Mouse (Mus musculus) hindbrain, embryonic 14.5 days (tissue): ENCODE data around the gene Ralgps1. TPM values are rescaled to one million over a fixed set of nuclear protein-coding genes. Genes with fewer than 3 reads are reported as not detected.

ENCODE experiments used
- ATAC-seq: fragments of 200-750 bp; cut with Nextera tagmentation; 2 replicates; pipeline ENCODE4 v1.8.0; 2017; ENCODE audit warnings: moderate number of reproducible peaks, mild to moderate bottlenecking, moderate TSS enrichment, moderate library complexity; ENCODE audit not compliant: low FRiP score
- DNase-seq: peaks from one replicate; pipeline ENCODE4 v3.0.0-alpha.2; 2015; ENCODE audit warnings: low spot score
- H3K27ac ChIP-seq: fragments of 300-500 bp; sonication (generic); 2 replicates; pipeline ENCODE4 v1.5.1; 2014; ENCODE audit warnings: mild to moderate bottlenecking, moderate library complexity
- H3K27me3 ChIP-seq: fragments of 300-500 bp; sonication (generic); 2 replicates; pipeline ENCODE4 v1.6.1; 2014; ENCODE audit warnings: mild to moderate bottlenecking, low read length, mixed read lengths; ENCODE audit not compliant: control insufficient read depth, insufficient read depth
- H3K36me3 ChIP-seq: fragments of 300-500 bp; sonication (generic); replicated peaks from 2 replicates; pipeline ENCODE4 v1.6.1; 2014; ENCODE audit not compliant: control insufficient read depth, insufficient read depth
- H3K4me1 ChIP-seq: fragments of 300-500 bp; sonication (generic); replicated peaks from 2 replicates; pipeline ENCODE4 v1.6.1; 2014; ENCODE audit warnings: antibody characterized with exemption, low read length, mixed read lengths; ENCODE audit not compliant: control insufficient read depth, insufficient read depth
- H3K4me2 ChIP-seq: fragments of 300-500 bp; sonication (generic); replicated peaks from 2 replicates; pipeline ENCODE4 v1.6.1; 2014; ENCODE audit warnings: mild to moderate bottlenecking, moderate library complexity
- H3K4me3 ChIP-seq: fragments of 300-500 bp; sonication (generic); replicated peaks from 2 replicates; pipeline ENCODE4 v1.5.1; 2014; ENCODE audit warnings: mild to moderate bottlenecking, low read length
- H3K9ac ChIP-seq: fragments of 300-500 bp; sonication (generic); 2 replicates; pipeline ENCODE4 v1.6.1; 2014
- H3K9me3 ChIP-seq: fragments of 300-500 bp; sonication (generic); 2 replicates; pipeline ENCODE4 v1.6.1; 2016; ENCODE audit warnings: low read length; ENCODE audit not compliant: control insufficient read depth
- WGBS: fragments of 180-500 bp; shearing (Covaris S2); extraction: QIAGEN DNeasy Blood & Tissue Kit; methylation state at CpG from one replicate; pipeline ENCODE4 v1.1.7; 2014; 5-methylcytosine and 5-hydroxymethylcytosine counted together
- polyA plus RNA-seq: library from polyadenylated mRNA; unstranded; fragments of >200 nt; fragmentation: Nextera tagmentation; extraction: Ambion mirVana; gene quantifications from 2 replicates; pipeline ENCODE4 v1.2.1, GENCODE M21; 2014

Ralgps1 gene
- polyA plus RNA-seq, 1 experiment from 2014 or later = 57.0 TPM

DNA sequence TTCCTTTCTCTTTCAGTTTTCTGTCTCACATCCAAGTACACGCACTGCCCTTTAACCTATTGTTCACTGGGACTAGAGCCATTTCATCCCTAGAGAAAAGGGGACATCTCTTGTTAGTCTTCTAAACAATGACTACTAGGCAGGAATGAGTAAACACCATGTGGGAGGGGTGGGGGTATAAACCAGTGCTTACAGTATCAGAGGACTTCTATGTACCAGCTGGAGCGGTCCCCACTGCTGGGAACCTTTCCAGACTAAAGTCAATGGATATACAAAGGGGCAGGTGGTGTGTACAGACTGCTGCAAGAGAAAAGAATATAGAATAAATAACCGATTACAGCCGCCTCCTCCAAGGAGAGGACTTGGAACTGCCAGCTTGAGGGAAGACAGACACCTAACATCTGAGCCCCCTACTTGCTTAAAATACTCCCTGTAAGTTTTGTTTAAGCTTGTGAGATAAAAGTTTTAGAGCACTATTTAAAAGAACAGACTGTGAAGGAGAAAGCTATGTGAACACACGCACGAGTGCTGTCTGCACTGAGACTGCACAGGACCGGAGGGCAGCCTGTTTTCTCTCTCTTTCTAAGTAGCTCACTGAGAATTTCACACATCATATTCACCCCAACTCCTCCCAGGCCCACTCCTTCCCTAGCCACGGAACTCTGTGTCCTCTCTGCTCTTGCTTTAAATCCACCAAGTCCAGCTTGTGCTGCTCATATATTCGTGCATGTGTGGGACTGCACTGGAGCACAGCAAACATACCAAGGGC lies 5.4 kb downstream of the Ralgps1 start:
- Histone ChIP-seq H3K27ac (peak overlapping the region; percentile 45; the same call in 1 of the 2 replicates), H3K4me1 (peaks cover 20% of the 10 kb centered on the region)
- peak; percentile 71; the same call in 1 of the 2 replicates for ATAC-seq

DNA sequence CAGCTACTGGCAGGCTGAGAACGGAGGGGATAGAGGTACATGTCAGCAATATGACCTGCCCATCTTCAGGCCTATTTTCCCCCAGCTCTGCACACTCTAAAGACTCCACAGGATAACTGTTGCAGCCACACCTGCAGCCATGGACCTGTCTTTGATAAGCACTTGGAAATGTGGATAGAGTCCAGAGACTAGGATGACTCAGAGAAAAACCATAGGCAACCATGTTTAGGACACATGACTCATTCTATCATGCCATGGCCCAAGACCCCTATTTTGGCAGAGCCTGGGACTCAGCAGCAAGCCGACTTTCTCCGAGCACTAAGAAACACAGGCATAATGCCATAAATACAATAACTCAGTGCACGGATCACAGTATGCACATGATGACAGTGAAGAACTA lies 6.6 kb downstream of the Ralgps1 start:
- Histone ChIP-seq H3K9ac (no peak overlapping the region), H3K4me2 (no peak overlapping the region), H3K9me3 (no peaks in the 10 kb centered on the region), H3K4me1 (peaks cover 17% of the 10 kb centered on the region), H3K27ac (no peak overlapping the region), H3K27me3 (no peaks in the 10 kb centered on the region), H3K4me3 (no peak overlapping the region), H3K36me3 (peaks cover 17% of the 10 kb centered on the region)
- DNase-seq = no peak
- WGBS = 88% methylated on average over 4 of the region's 4 CpGs
- ATAC-seq = no peak

More for the DNA sequence above, 5.4 kb downstream of the Ralgps1 start:
- H3K9me3 ChIP-seq = no peaks in the 10 kb centered on the region
- 57% methylated on average over 9 of the region's 9 CpGs for WGBS
- no peak overlapping the region for H3K9ac ChIP-seq
- H3K36me3 ChIP-seq = peaks cover 17% of the 10 kb centered on the region
- H3K27me3 ChIP-seq = no peaks in the 10 kb centered on the region
- H3K4me2 ChIP-seq = no peak overlapping the region
- peak; percentile 40 for DNase-seq
- H3K4me3 ChIP-seq = no peak overlapping the region

DNA sequence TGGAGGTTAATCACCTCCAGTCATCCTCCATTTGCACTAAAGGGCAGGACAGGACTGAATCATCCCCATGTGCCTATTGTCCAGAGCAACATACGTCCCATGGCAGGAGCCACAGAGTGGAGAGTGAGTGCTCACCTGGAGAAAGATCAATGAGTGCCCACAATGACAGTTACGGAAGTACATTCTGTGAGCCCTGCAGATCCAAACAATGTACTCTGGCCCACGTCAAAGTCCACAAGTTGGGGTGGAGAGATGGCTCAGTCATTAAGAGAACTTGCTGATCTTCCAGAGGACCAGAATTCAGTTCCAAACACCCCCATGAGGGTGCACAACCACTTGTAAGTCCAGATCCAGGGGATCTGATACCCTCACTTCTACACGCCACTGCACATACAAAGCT lies 7.4 kb downstream of the Ralgps1 start:
- no peaks in the 10 kb centered on the region for H3K27me3 ChIP-seq
- H3K9me3 ChIP-seq = no peaks in the 10 kb centered on the region
- H3K9ac ChIP-seq = no peak overlapping the region
- H3K4me1 ChIP-seq = peaks cover 10% of the 10 kb centered on the region
- H3K4me2 ChIP-seq = no peak overlapping the region
- ATAC-seq (no peak), DNase-seq (no peak)
- H3K4me3 ChIP-seq = no peak overlapping the region
- H3K36me3 ChIP-seq = peaks cover 17% of the 10 kb centered on the region
- no peak overlapping the region for H3K27ac ChIP-seq
- 90% methylated on average over 4 of the region's 4 CpGs for WGBS

DNA sequence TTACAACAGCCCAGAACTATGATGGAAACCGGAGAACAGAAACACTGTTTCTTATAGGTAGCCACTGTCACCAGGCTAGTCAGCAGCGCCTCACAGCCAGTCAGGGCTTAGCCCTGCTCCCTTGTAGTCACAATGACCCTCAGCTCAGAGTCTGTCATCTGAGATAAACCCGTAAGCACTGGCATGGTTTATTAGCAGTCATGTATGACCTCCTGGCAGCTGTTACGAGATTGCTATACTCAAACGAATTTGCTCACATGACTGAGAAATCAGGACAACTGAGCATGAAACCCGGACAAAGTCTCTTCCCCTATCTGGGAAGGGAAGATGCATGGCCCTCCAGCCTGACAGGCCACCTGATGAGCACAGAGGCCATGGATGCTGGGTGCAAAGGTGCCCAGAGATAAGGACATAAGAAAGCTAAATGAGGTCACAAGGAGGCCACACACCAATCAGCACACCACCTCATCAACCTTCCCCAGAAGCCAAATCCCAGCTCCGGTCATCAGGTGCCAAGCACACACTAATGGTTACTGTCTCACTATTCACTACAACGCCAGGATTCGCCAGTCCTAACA lies 10.1 kb downstream of the Ralgps1 start:
- H3K4me1 ChIP-seq = peaks cover 10% of the 10 kb centered on the region
- H3K4me2 ChIP-seq = no peak overlapping the region
- no peak for DNase-seq
- no peaks in the 10 kb centered on the region for H3K27me3 ChIP-seq
- H3K36me3 ChIP-seq = no peaks in the 10 kb centered on the region
- ATAC-seq = no peak
- no peaks in the 10 kb centered on the region for H3K9me3 ChIP-seq
- no peak overlapping the region for H3K4me3 ChIP-seq
- WGBS = 69% methylated on average over 9 of the region's 9 CpGs
- H3K9ac ChIP-seq = no peak overlapping the region
- no peak overlapping the region for H3K27ac ChIP-seq

DNA sequence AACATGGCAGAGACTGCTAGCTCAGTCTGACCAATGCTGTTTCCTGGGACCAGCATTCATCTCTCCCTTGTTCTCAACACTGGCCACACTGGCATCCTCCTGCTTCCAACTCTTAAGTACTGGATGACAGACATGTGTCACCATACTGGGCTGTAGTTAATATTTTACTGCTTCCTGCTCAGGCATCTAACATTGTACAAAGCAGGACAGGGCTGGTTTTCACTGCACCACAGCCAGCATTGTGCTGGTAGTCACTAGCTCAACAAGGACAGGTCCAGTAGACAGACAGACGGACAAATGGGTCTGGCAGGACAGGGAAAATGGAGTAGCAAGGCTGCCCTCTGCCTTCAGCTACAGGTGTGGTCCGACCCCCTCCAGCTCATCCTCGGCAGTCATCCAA lies 10.7 kb downstream of the Ralgps1 start:
- WGBS = 78% methylated on average over 3 of the region's 3 CpGs
- Histone ChIP-seq H3K27ac (no peak overlapping the region), H3K9ac (no peak overlapping the region), H3K4me2 (no peak overlapping the region), H3K4me1 (peaks cover 13% of the 10 kb centered on the region), H3K27me3 (no peaks in the 10 kb centered on the region), H3K9me3 (no peaks in the 10 kb centered on the region), H3K36me3 (no peaks in the 10 kb centered on the region), H3K4me3 (no peak overlapping the region)
- DNase-seq (no peak), ATAC-seq (no peak)

DNA sequence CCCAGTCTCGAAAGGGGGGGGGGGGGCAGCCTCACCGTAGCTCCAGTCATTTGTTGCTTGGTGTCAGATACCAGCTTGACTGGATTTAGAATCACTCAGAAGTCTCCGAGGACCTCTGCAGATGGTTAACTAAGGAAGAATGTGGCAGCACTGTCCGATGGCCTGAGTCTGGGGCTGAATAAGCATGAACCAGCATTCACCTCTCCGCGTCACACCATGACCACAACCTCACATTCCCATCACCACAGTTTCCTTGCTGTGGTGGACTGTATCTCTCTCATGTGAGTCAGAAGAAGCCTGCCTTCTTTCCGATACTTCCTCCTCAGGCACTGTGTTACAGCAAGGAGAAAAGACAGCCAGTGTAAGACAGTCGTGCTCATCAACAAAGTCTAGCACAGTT lies 12.1 kb downstream of the Ralgps1 start:
- Histone ChIP-seq H3K4me1 (peaks cover 17% of the 10 kb centered on the region), H3K27me3 (no peaks in the 10 kb centered on the region), H3K9me3 (no peaks in the 10 kb centered on the region), H3K4me3 (no peak overlapping the region), H3K9ac (no peak overlapping the region), H3K27ac (no peak overlapping the region), H3K36me3 (no peaks in the 10 kb centered on the region), H3K4me2 (no peak overlapping the region)
- DNase-seq (no peak), ATAC-seq (no peak)
- 91% methylated on average over 8 of the region's 8 CpGs for WGBS

DNA sequence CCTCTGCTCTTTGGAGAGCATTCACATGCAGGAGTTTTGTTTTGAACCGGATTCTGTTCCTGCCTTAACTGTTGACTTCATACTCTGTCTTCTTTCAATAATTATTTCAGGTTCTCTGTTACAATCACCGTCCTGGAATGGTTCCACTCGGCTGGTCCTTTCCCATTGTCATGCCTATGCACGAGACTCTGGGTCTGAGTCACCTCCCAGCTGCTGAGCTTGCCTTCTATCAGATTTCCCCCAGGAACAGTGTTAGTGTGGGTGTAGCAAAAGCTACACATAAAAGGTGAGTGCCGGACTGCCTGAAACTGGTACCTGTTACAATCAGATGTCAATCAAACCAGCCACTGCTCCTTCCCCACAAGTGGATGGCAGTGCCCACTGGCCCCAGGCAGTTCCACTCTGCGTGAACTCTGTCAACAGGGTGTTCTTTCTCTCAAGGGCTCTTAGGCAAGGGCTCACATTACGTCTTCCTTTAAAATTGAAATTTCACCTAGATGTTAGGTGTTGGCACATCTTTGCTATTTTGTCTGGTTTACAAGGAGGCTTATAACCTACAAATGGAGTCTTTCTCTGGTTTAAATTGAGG lies 13.9 kb downstream of the Ralgps1 start:
- no peak overlapping the region for H3K4me3 ChIP-seq
- WGBS = 81% methylated on average over 7 of the region's 7 CpGs
- no peak for DNase-seq
- H3K36me3 ChIP-seq = no peaks in the 10 kb centered on the region
- H3K9me3 ChIP-seq = no peaks in the 10 kb centered on the region
- H3K27ac ChIP-seq = no peak overlapping the region
- no peak overlapping the region for H3K9ac ChIP-seq
- H3K27me3 ChIP-seq = no peaks in the 10 kb centered on the region
- H3K4me1 ChIP-seq = peaks cover 17% of the 10 kb centered on the region
- no peak for ATAC-seq
- no peak overlapping the region for H3K4me2 ChIP-seq

DNA sequence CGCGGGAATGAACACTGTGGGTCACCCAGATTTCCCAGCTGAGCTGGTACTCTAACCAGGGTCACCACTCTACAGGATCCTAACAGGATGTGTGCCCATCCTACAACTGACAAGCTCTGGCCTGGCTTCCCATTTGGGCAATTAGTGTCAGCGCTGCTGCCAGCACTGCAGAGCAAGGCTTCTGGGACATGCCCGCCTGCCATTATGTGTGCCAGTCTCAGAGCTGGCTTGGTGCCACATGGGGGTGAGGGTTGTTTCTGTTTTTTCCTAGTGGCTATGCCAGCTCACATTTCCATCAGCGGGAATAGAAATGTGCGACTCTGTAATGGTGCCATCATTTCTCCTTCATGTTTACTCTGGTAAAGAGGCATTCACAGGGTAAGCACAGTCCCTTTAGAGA lies 15.7 kb downstream of the Ralgps1 start:
- Histone ChIP-seq H3K36me3 (no peaks in the 10 kb centered on the region), H3K27me3 (no peaks in the 10 kb centered on the region), H3K27ac (no peak overlapping the region), H3K4me2 (no peak overlapping the region), H3K9ac (no peak overlapping the region), H3K4me3 (no peak overlapping the region), H3K4me1 (0 out of 2 replicates have a peak, but pooled peaks cover 7% of the 10 kb centered on the region), H3K9me3 (no peaks in the 10 kb centered on the region)
- WGBS = 58% methylated on average over 6 of the region's 6 CpGs
- DNase-seq (peak; percentile 74), ATAC-seq (peak; percentile 67; the same call in 1 of the 2 replicates)

DNA sequence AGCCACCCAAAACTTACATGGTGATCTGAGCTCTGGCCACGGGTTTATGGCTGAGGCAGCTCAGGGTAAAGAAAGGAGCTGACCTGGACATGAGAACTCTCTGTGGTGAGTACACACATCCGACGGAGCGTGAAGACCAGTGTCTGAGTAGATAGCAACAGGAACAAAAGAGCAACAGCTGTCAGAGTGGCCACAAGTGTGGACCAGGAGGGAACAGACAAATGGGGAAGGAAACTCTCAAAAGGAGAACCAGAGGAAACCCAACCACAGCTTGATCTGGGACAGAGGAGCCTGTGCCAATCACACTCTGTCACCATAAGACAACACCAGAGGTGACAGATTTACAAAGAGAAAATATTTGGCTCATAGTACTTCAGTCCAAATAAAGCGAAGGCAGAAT lies 17.9 kb downstream of the Ralgps1 start:
- Histone ChIP-seq H3K36me3 (no peaks in the 10 kb centered on the region), H3K9me3 (no peaks in the 10 kb centered on the region), H3K4me1 (0 out of 2 replicates have a peak, but pooled peaks cover 7% of the 10 kb centered on the region), H3K4me3 (no peak overlapping the region), H3K4me2 (no peak overlapping the region), H3K27ac (no peak overlapping the region), H3K27me3 (no peaks in the 10 kb centered on the region), H3K9ac (no peak overlapping the region)
- ATAC-seq (no peak), DNase-seq (no peak)
- WGBS = 47% methylated on average over 5 of the region's 5 CpGs
